Mouse (Mus musculus) heart, adult 11 months (tissue): ENCODE measurements around the gene Htra1.

Experiments
- DNase-seq: peaks from one replicate; pipeline ENCODE4 v3.0.0; 2022

Htra1 gene

GRCm38 (mm10) chr7:130936472-130936951 is 601 bp downstream of the Htra1 start:
- peak; percentile 97 for DNase-seq

GRCm38 (mm10) chr7:130937266-130937841 is 1.4 kb downstream of the Htra1 start:
- DNase-seq = peak; percentile 96

- peak; percentile 87 for DNase-seq
Observed at GRCm38 (mm10) chr7:130938005-130938404, 2.1 kb downstream of the Htra1 start.

GRCm38 (mm10) chr7:130938896-130939295 is 3.0 kb downstream of the Htra1 start:
- peak; percentile 94 for DNase-seq

GRCm38 (mm10) chr7:130940733-130941132 is 4.8 kb downstream of the Htra1 start:
- DNase-seq = peak; percentile 88

- DNase-seq = peak; percentile 96
Observed at GRCm38 (mm10) chr7:130943280-130943895, 7.5 kb downstream of the Htra1 start.

- peak; percentile 64 for DNase-seq
Observed at GRCm38 (mm10) chr7:130944766-130945475, 9.0 kb downstream of the Htra1 start.

GRCm38 (mm10) chr7:130945730-130946129 is 9.8 kb downstream of the Htra1 start:
- DNase-seq = peak; percentile 44

GRCm38 (mm10) chr7:130946303-130946702 is 10.4 kb downstream of the Htra1 start:
- DNase-seq = peak; percentile 50

GRCm38 (mm10) chr7:130948563-130949208 is 12.8 kb downstream of the Htra1 start:
- DNase-seq = peak; percentile 94

- DNase-seq = peak; percentile 97
Observed at GRCm38 (mm10) chr7:130949331-130949751, 13.4 kb downstream of the Htra1 start.

- DNase-seq = peak; percentile 72
Observed at GRCm38 (mm10) chr7:130950482-130950881, 14.6 kb downstream of the Htra1 start.

- DNase-seq = peak; percentile 84
Observed at GRCm38 (mm10) chr7:130951004-130951403, 15.1 kb downstream of the Htra1 start.

- no peak for DNase-seq
Observed at GRCm38 (mm10) chr7:130953376-130953775, 17.5 kb downstream of the Htra1 start.

GRCm38 (mm10) chr7:130954177-130954601 is 18.3 kb downstream of the Htra1 start:
- no peak for DNase-seq

GRCm38 (mm10) chr7:130958551-130958950 is 22.6 kb downstream of the Htra1 start:
- DNase-seq = no peak

GRCm38 (mm10) chr7:130959868-130960267 is 24.0 kb downstream of the Htra1 start:
- peak; percentile 98 for DNase-seq

- no peak for DNase-seq
Observed at GRCm38 (mm10) chr7:130961429-130961828, 25.5 kb downstream of the Htra1 start.

- DNase-seq = peak; percentile 99
Observed at GRCm38 (mm10) chr7:130964686-130965085, 28.8 kb downstream of the Htra1 start.

- no peak for DNase-seq
Observed at GRCm38 (mm10) chr7:130965396-130965795, 29.5 kb downstream of the Htra1 start.

- peak; percentile 98 for DNase-seq
Observed at GRCm38 (mm10) chr7:130965909-130966365, 30.0 kb downstream of the Htra1 start.

- no peak for DNase-seq
Observed at GRCm38 (mm10) chr7:130966451-130966850, 30.5 kb downstream of the Htra1 start.

- peak; percentile 96 for DNase-seq
Observed at GRCm38 (mm10) chr7:130966876-130967275, 31.0 kb downstream of the Htra1 start.
